Mouse (Mus musculus) limb, embryonic 15.5 days (tissue): ENCODE measurements around the gene Cmc2. TPM values are rescaled to one million over a fixed set of nuclear protein-coding genes. Genes with fewer than 3 reads are reported as not detected.

Source experiments
- ATAC-seq: fragments of 200-750 bp; cut with Nextera tagmentation; 2 replicates; pipeline ENCODE4 v1.8.0; 2017; ENCODE audit warnings: low read depth, moderate TSS enrichment; ENCODE audit not compliant: insufficient number of reproducible peaks, low FRiP score, low TSS enrichment
- H3K27ac ChIP-seq: fragments of 300-500 bp; sonication (generic); 2 replicates; pipeline ENCODE4 v1.5.1; 2015; ENCODE audit warnings: moderate library complexity, mild to moderate bottlenecking, inconsistent platforms
- H3K27me3 ChIP-seq: fragments of 300-500 bp; sonication (generic); 2 replicates; pipeline ENCODE4 v1.6.1; 2015; ENCODE audit warnings: inconsistent platforms
- H3K36me3 ChIP-seq: fragments of 300-500 bp; sonication (generic); 2 replicates; pipeline ENCODE4 v1.6.1; 2015; ENCODE audit warnings: inconsistent platforms
- H3K4me1 ChIP-seq: fragments of 300-500 bp; sonication (generic); 2 replicates; pipeline ENCODE4 v1.6.1; 2015; ENCODE audit warnings: inconsistent platforms
- H3K4me2 ChIP-seq: fragments of 300-500 bp; sonication (generic); 2 replicates; pipeline ENCODE4 v1.6.1; 2015; ENCODE audit warnings: mild to moderate bottlenecking, inconsistent platforms
- H3K4me3 ChIP-seq: fragments of 300-500 bp; sonication (generic); 2 replicates; pipeline ENCODE4 v1.5.1; 2015; ENCODE audit warnings: mild to moderate bottlenecking, inconsistent platforms
- H3K9ac ChIP-seq: fragments of 300-500 bp; sonication (generic); 2 replicates; pipeline ENCODE4 v1.6.1; 2015; ENCODE audit warnings: inconsistent platforms
- H3K9me3 ChIP-seq: fragments of 300-500 bp; sonication (generic); 2 replicates; pipeline ENCODE4 v1.6.1; 2016; ENCODE audit warnings: inconsistent platforms
- WGBS: fragments of 180-500 bp; shearing (Covaris S2); methylation state at CpG from one replicate; pipeline ENCODE4 v1.1.7; 2015; 5-methylcytosine and 5-hydroxymethylcytosine counted together
- polyA plus RNA-seq: library from polyadenylated mRNA; unstranded; fragments of >200 nt; fragmentation: Nextera tagmentation; extraction: Ambion mirVana; gene quantifications from 2 replicates; pipeline ENCODE4 v1.2.1, GENCODE M21; 2015

The Cmc2 gene
- polyA plus RNA-seq, 1 experiment from 2014 or later, result 65.3 TPM

GRCm38 (mm10) chr8:116905252-116905651 lies 16.0 kb downstream of the Cmc2 start:
- Histone ChIP-seq H3K4me3 (no peak overlapping the region), H3K9me3 (no peaks in the 10 kb centered on the region), H3K36me3 (peaks cover 22% of the 10 kb centered on the region), H3K27ac (no peak overlapping the region), H3K4me1 (no peaks in the 10 kb centered on the region), H3K9ac (no peak overlapping the region), H3K27me3 (no peaks in the 10 kb centered on the region), H3K4me2 (no peak overlapping the region)
- no peak for ATAC-seq
- 83% methylated on average over 4 of the region's 4 CpGs for WGBS

- Histone ChIP-seq H3K36me3 (peaks cover 19% of the 10 kb centered on the region), H3K4me3 (no peak overlapping the region), H3K27ac (no peak overlapping the region), H3K9ac (no peak overlapping the region), H3K4me2 (no peak overlapping the region), H3K27me3 (no peaks in the 10 kb centered on the region), H3K9me3 (no peaks in the 10 kb centered on the region), H3K4me1 (no peaks in the 10 kb centered on the region)
- ATAC-seq, result no peak
- WGBS, result 95% methylated on average over 4 of the region's 4 CpGs
Observed at GRCm38 (mm10) chr8:116904736-116905135, 16.5 kb downstream of the Cmc2 start.

GRCm38 (mm10) chr8:116895521-116895920 lies 25.7 kb downstream of the Cmc2 start:
- H3K27ac ChIP-seq, result no peak overlapping the region
- ATAC-seq, result no peak
- no peak overlapping the region for H3K4me3 ChIP-seq
- no peaks in the 10 kb centered on the region for H3K27me3 ChIP-seq
- 98% methylated on average over 6 of the region's 6 CpGs for whole genome bisulfite sequencing
- H3K9me3 ChIP-seq, result no peaks in the 10 kb centered on the region
- no peak overlapping the region for H3K9ac ChIP-seq
- no peak overlapping the region for H3K4me2 ChIP-seq
- H3K4me1 ChIP-seq, result no peaks in the 10 kb centered on the region
- H3K36me3 ChIP-seq, result peaks cover 12% of the 10 kb centered on the region

GRCm38 (mm10) chr8:116893938-116894337 lies 27.3 kb downstream of the Cmc2 start:
- Histone ChIP-seq H3K27me3 (no peaks in the 10 kb centered on the region), H3K27ac (no peak overlapping the region), H3K4me2 (no peak overlapping the region), H3K9me3 (no peaks in the 10 kb centered on the region), H3K9ac (no peak overlapping the region), H3K36me3 (peaks cover 19% of the 10 kb centered on the region), H3K4me3 (no peak overlapping the region), H3K4me1 (no peaks in the 10 kb centered on the region)
- ATAC-seq, result no peak
- WGBS, result 89% methylated on average over 11 of the region's 11 CpGs

DNA sequence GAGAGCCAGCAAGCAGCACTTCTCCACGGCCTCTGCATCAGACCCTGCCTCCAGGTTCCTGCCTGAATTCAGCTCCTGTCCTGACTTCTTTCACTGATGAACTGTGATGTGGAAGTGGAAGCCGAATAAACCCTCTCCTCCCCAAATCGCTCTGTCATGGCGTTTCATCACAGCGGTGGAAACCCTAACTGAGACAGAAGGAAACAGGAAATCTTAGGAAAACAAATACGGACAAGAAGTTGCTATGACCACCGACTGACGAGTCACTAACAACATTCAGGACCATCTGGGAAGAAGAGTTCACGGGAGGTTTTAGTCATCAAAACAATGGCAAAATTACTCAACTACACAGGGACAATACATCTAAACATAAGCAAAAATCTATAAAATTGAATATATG lies 28.6 kb downstream of the Cmc2 start:
- peaks cover 26% of the 10 kb centered on the region for H3K36me3 ChIP-seq
- H3K27ac ChIP-seq, result no peak overlapping the region
- H3K27me3 ChIP-seq, result no peaks in the 10 kb centered on the region
- H3K4me2 ChIP-seq, result no peak overlapping the region
- H3K9me3 ChIP-seq, result no peaks in the 10 kb centered on the region
- no peak for ATAC-seq
- H3K4me1 ChIP-seq, result no peaks in the 10 kb centered on the region
- H3K4me3 ChIP-seq, result no peak overlapping the region
- 86% methylated on average over 9 of the region's 9 CpGs for WGBS
- no peak overlapping the region for H3K9ac ChIP-seq

- Histone ChIP-seq H3K4me2 (no peak overlapping the region), H3K4me1 (no peaks in the 10 kb centered on the region), H3K27ac (no peak overlapping the region), H3K36me3 (peaks cover 31% of the 10 kb centered on the region), H3K9me3 (no peaks in the 10 kb centered on the region), H3K4me3 (no peak overlapping the region), H3K9ac (no peak overlapping the region), H3K27me3 (no peaks in the 10 kb centered on the region)
- 85% methylated on average over 3 of the region's 3 CpGs for WGBS
- no peak for ATAC-seq
Observed at GRCm38 (mm10) chr8:116892130-116892529, 29.1 kb downstream of the Cmc2 start.

DNA sequence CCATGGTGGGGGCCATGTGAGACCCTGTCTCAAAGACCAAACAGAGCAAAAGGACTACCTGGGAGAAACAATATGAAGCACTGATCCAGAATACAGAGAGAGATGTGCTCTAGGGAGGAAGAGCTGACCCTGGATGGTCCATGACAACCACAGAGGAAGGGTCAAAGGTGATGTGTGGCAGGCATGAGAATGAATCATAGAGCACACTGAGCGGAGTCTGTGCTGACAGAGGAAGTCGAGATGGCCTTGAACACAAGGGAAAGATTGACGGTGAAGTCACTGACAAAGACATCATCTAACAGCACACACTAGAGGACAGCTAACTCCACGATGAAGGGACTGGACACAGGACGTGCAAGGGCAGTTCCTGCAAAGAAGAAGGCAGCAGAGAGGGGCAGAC lies 29.8 kb downstream of the Cmc2 start:
- Histone ChIP-seq H3K4me2 (no peak overlapping the region), H3K4me3 (no peak overlapping the region), H3K9ac (0 out of 2 replicates have a peak overlapping the region, but pooled peaks have one; percentile 4), H3K9me3 (no peaks in the 10 kb centered on the region), H3K36me3 (peaks cover 38% of the 10 kb centered on the region), H3K4me1 (no peaks in the 10 kb centered on the region), H3K27ac (no peak overlapping the region), H3K27me3 (no peaks in the 10 kb centered on the region)
- WGBS, result 87% methylated on average over 5 of the region's 5 CpGs
- no peak for ATAC-seq

DNA sequence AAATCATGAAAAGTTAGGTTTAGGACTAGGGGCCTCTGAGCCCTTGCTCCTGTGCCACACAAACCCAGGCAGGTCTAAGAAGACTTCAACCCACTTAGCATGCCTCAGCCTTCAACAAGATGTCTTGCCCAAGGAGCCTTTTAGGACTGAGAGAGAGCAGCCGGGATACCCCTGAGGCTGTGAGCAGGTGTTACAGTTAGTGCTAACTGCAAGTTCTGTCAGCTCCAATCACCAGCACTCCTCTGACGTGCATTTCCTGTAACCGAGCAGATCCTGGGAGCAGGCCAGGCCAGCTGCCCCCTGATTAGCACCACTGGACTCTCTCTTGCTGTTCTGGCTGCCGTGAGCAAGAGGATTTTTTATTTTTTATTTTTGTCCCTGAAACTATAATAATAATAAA lies 33.4 kb downstream of the Cmc2 start:
- WGBS, result 39% methylated on average over 4 of the region's 4 CpGs
- no peak for ATAC-seq
- Histone ChIP-seq H3K4me3 (no peak overlapping the region), H3K27me3 (no peaks in the 10 kb centered on the region), H3K36me3 (peaks cover 33% of the 10 kb centered on the region), H3K9ac (no peak overlapping the region), H3K4me1 (no peaks in the 10 kb centered on the region), H3K27ac (no peak overlapping the region), H3K9me3 (no peaks in the 10 kb centered on the region), H3K4me2 (no peak overlapping the region)

DNA sequence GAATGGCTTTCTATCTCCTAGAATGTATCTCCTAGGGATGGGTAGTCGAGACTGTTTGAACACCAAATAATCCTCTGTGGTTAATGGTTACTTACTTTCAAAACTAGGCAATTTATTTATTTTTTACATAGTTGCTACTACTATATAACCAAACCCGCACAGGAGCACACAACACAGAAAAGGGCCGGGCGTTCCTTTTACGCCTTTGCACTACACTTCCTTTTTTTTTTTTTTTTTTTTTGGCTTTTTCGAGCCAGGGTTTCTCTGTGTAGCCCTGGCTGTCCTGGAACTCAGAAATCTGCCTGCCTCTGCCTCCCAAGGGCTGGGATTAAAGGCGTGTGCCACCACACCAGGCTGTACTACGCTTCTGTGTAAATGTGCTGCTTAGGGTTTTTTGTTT lies 39.9 kb downstream of the Cmc2 start:
- ATAC-seq, result no peak
- no peak overlapping the region for H3K4me3 ChIP-seq
- no peak overlapping the region for H3K27ac ChIP-seq
- no peaks in the 10 kb centered on the region for H3K4me1 ChIP-seq
- H3K27me3 ChIP-seq, result no peaks in the 10 kb centered on the region
- no peak overlapping the region for H3K9ac ChIP-seq
- no peaks in the 10 kb centered on the region for H3K9me3 ChIP-seq
- peaks cover 4% of the 10 kb centered on the region; the same call in 1 of the 2 replicates for H3K36me3 ChIP-seq
- H3K4me2 ChIP-seq, result no peak overlapping the region
- 90% methylated on average over 8 of the region's 8 CpGs for WGBS

- 80% methylated on average over 17 of the region's 17 CpGs for WGBS
- Histone ChIP-seq H3K4me2 (no peak overlapping the region), H3K4me1 (no peaks in the 10 kb centered on the region), H3K9me3 (no peaks in the 10 kb centered on the region), H3K36me3 (no peaks in the 10 kb centered on the region), H3K4me3 (no peak overlapping the region), H3K27ac (no peak overlapping the region), H3K9ac (no peak overlapping the region), H3K27me3 (no peaks in the 10 kb centered on the region)
- no peak for ATAC-seq
Observed at GRCm38 (mm10) chr8:116875798-116876450, 45.3 kb downstream of the Cmc2 start.

DNA sequence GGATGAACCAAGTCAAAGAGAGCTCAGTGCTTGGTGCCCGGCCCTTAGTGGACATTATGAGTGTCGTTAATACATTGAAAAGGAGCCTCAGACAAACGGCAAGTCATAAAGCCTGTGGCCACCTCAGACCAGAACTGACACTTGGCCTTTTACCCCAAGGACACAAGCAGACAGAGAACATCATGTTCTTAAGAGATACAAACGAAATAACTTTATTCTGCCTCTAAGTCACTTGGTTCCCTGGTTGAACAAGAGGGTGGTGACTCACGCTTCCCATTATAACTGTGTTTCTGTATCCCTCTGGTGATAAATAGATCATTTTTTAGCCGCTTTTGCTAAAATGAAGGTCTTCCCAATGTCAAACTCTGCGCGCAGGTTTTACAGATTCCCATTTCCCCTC lies 47.3 kb downstream of the Cmc2 start:
- Histone ChIP-seq H3K4me3 (no peak overlapping the region), H3K4me1 (no peaks in the 10 kb centered on the region), H3K4me2 (no peak overlapping the region), H3K27me3 (no peaks in the 10 kb centered on the region), H3K9ac (no peak overlapping the region), H3K9me3 (no peaks in the 10 kb centered on the region), H3K36me3 (no peaks in the 10 kb centered on the region), H3K27ac (no peak overlapping the region)
- no peak for ATAC-seq
- 67% methylated on average over 8 of the region's 8 CpGs for WGBS

DNA sequence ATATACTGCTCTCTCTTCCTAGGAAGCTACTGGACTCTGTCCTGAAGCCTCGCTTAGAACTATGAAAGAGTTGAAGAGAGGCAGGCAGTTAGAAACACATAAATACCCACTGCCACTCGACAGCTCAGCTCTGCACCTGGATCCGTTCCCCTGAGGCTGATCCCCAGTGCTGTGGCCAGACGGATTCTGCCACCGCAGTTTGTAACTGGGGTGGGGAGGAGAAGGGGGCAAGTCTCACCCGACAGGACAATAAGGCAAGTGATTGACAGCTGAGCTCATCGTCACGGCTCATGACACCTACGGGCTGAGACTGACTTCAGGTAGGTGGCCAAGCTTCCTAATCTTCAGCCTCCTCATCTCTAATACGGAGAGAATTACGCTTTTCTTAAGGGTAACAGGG lies 47.7 kb downstream of the Cmc2 start:
- H3K9me3 ChIP-seq, result no peaks in the 10 kb centered on the region
- H3K36me3 ChIP-seq, result no peaks in the 10 kb centered on the region
- ATAC-seq, result no peak
- H3K27me3 ChIP-seq, result no peaks in the 10 kb centered on the region
- no peak overlapping the region for H3K27ac ChIP-seq
- no peak overlapping the region for H3K9ac ChIP-seq
- no peak overlapping the region for H3K4me3 ChIP-seq
- H3K4me2 ChIP-seq, result no peak overlapping the region
- WGBS, result 58% methylated on average over 11 of the region's 11 CpGs
- H3K4me1 ChIP-seq, result no peaks in the 10 kb centered on the region
